Mouse (Mus musculus) heart, embryonic 16.5 days (tissue): ENCODE results near the gene Prph. TPM values are rescaled to one million over a fixed set of nuclear protein-coding genes. Genes with fewer than 3 reads are reported as not detected.

Experiments used
- ATAC-seq: fragments of 200-750 bp; cut with Nextera tagmentation; replicated peaks from 2 replicates; pipeline ENCODE4 v1.8.0; 2017; ENCODE audit warnings: moderate number of reproducible peaks; ENCODE audit not compliant: insufficient read depth, low FRiP score; ENCODE audit errors: extremely low read depth
- H3K27ac ChIP-seq: fragments of 300-500 bp; sonication (generic); 2 replicates; pipeline ENCODE4 v1.5.1; 2014; ENCODE audit warnings: mild to moderate bottlenecking, low read length, control low read depth, moderate library complexity
- H3K27me3 ChIP-seq: fragments of 300-500 bp; sonication (generic); 2 replicates; pipeline ENCODE4 v1.6.1; 2014; ENCODE audit warnings: low read length, mixed read lengths; ENCODE audit not compliant: control insufficient read depth, insufficient read depth
- H3K36me3 ChIP-seq: fragments of 300-500 bp; sonication (generic); 2 replicates; pipeline ENCODE4 v1.6.1; 2014; ENCODE audit not compliant: control insufficient read depth, insufficient read depth
- H3K4me1 ChIP-seq: fragments of 300-500 bp; sonication (generic); 2 replicates; pipeline ENCODE4 v1.6.1; 2014; ENCODE audit warnings: low read length, mixed read lengths; ENCODE audit not compliant: control insufficient read depth, insufficient read depth
- H3K4me2 ChIP-seq: fragments of 300-500 bp; sonication (generic); 2 replicates; pipeline ENCODE4 v1.6.1; 2014; ENCODE audit warnings: low read depth, mild to moderate bottlenecking, control low read depth, low read length
- H3K4me3 ChIP-seq: fragments of 300-500 bp; sonication (generic); 2 replicates; pipeline ENCODE4 v1.5.1; 2014; ENCODE audit warnings: mild to moderate bottlenecking, control low read depth, low read length
- H3K9ac ChIP-seq: fragments of 300-500 bp; sonication (generic); 2 replicates; pipeline ENCODE4 v1.6.1; 2014; ENCODE audit warnings: low read length, control low read depth
- H3K9me3 ChIP-seq: fragments of 300-500 bp; sonication (generic); replicated peaks from 2 replicates; pipeline ENCODE4 v1.6.1; 2016; ENCODE audit warnings: low read length; ENCODE audit not compliant: control insufficient read depth
- WGBS: fragments of 180-500 bp; shearing (Covaris S2); extraction: QIAGEN DNeasy Blood & Tissue Kit; methylation state at CpG from one replicate; pipeline ENCODE4 v1.1.7; 2014; 5-methylcytosine and 5-hydroxymethylcytosine counted together
- polyA plus RNA-seq: library from polyadenylated mRNA; unstranded; fragments of >200 nt; fragmentation: Nextera tagmentation; extraction: Ambion mirVana; gene quantifications from 2 replicates; pipeline ENCODE4 v1.2.1, GENCODE M21; 2015

Prph gene
- polyA plus RNA-seq: 1.4 and 2.4 TPM in 2 replicates

- peak within 1 kb of the TSS; percentile 21; the same call in 1 of the 2 replicates for H3K9ac ChIP-seq
- peaks cover 75% of the 10 kb centered on the region for H3K27me3 ChIP-seq
- no peaks in the 10 kb centered on the region for H3K9me3 ChIP-seq
- WGBS: 4% methylated on average over 30 of the region's 30 CpGs
- peak within 1 kb of the TSS; percentile 67 for H3K4me2 ChIP-seq
- ATAC-seq: no peak
- no peaks in the 10 kb centered on the region for H3K36me3 ChIP-seq
- H3K4me1 ChIP-seq: peaks cover 11% of the 10 kb centered on the region
- no peak within 1 kb of the TSS for H3K27ac ChIP-seq
- H3K4me3 ChIP-seq: peak within 1 kb of the TSS; percentile 47
Measured at GRCm38 (mm10) chr15:99055040-99055439, at the start of gene Prph. Gene Prph, plus strand, starts transcription at chr15:99055174.

- 0 out of 2 replicates have a peak, but pooled peaks have one; percentile 23 for ATAC-seq
- Histone ChIP-seq H3K4me1 (peaks cover 6% of the 10 kb centered on the region), H3K27me3 (no peaks in the 10 kb centered on the region), H3K36me3 (no peaks in the 10 kb centered on the region), H3K4me2 (no peak overlapping the region), H3K9me3 (no peaks in the 10 kb centered on the region), H3K4me3 (no peak overlapping the region), H3K27ac (peak overlapping the region; percentile 59), H3K9ac (peak overlapping the region; percentile 26; the same call in 1 of the 2 replicates)
- WGBS: 14% methylated on average over 6 of the region's 6 CpGs
Measured at GRCm38 (mm10) chr15:99008801-99009241, 46.2 kb upstream of the Prph start.

GRCm38 (mm10) chr15:99010896-99011295, 44.1 kb upstream of the Prph start:
- no peak overlapping the region for H3K4me2 ChIP-seq
- ATAC-seq: no peak
- no peak overlapping the region; the same call in 1 of the 2 replicates for H3K27ac ChIP-seq
- H3K36me3 ChIP-seq: no peaks in the 10 kb centered on the region
- peaks cover 6% of the 10 kb centered on the region for H3K4me1 ChIP-seq
- no peaks in the 10 kb centered on the region; the same call in 1 of the 2 replicates for H3K27me3 ChIP-seq
- H3K4me3 ChIP-seq: no peak overlapping the region
- H3K9ac ChIP-seq: no peak overlapping the region
- WGBS: 42% methylated on average over 2 of the region's 2 CpGs
- no peaks in the 10 kb centered on the region for H3K9me3 ChIP-seq

GRCm38 (mm10) chr15:99011946-99012345, 43.0 kb upstream of the Prph start:
- WGBS: 78% methylated on average over 3 of the region's 3 CpGs
- ATAC-seq: no peak
- Histone ChIP-seq H3K27me3 (no peaks in the 10 kb centered on the region; the same call in 1 of the 2 replicates), H3K36me3 (no peaks in the 10 kb centered on the region), H3K9me3 (no peaks in the 10 kb centered on the region), H3K4me3 (no peak overlapping the region), H3K4me1 (peaks cover 6% of the 10 kb centered on the region), H3K9ac (no peak overlapping the region), H3K4me2 (no peak overlapping the region), H3K27ac (no peak overlapping the region)

- H3K36me3 ChIP-seq: no peaks in the 10 kb centered on the region
- H3K4me3 ChIP-seq: no peak overlapping the region
- no peaks in the 10 kb centered on the region for H3K9me3 ChIP-seq
- no peak for ATAC-seq
- no peak overlapping the region for H3K4me2 ChIP-seq
- H3K27ac ChIP-seq: no peak overlapping the region
- H3K4me1 ChIP-seq: 0 out of 2 replicates have a peak, but pooled peaks cover 2% of the 10 kb centered on the region
- WGBS: 45% methylated on average over 9 of the region's 9 CpGs
- no peaks in the 10 kb centered on the region; the same call in 1 of the 2 replicates for H3K27me3 ChIP-seq
- H3K9ac ChIP-seq: no peak overlapping the region
Measured at GRCm38 (mm10) chr15:99014496-99015030, 40.4 kb upstream of the Prph start.

GRCm38 (mm10) chr15:99017355-99017761, 37.6 kb upstream of the Prph start:
- Histone ChIP-seq H3K4me2 (no peak overlapping the region), H3K27ac (no peak overlapping the region), H3K4me3 (no peak overlapping the region), H3K36me3 (no peaks in the 10 kb centered on the region), H3K27me3 (no peaks in the 10 kb centered on the region; the same call in 1 of the 2 replicates), H3K9ac (no peak overlapping the region), H3K4me1 (0 out of 2 replicates have a peak, but pooled peaks cover 2% of the 10 kb centered on the region), H3K9me3 (0 out of 2 replicates have a peak, but pooled peaks cover 2% of the 10 kb centered on the region)
- WGBS: 77% methylated on average over 8 of the region's 8 CpGs
- ATAC-seq: no peak

- no peak overlapping the region for H3K9ac ChIP-seq
- H3K9me3 ChIP-seq: 0 out of 2 replicates have a peak, but pooled peaks cover 2% of the 10 kb centered on the region
- H3K4me3 ChIP-seq: no peak overlapping the region
- 72% methylated on average over 9 of the region's 9 CpGs for WGBS
- no peak overlapping the region for H3K27ac ChIP-seq
- ATAC-seq: no peak
- no peaks in the 10 kb centered on the region; the same call in 1 of the 2 replicates for H3K27me3 ChIP-seq
- no peaks in the 10 kb centered on the region for H3K36me3 ChIP-seq
- H3K4me1 ChIP-seq: 0 out of 2 replicates have a peak, but pooled peaks cover 2% of the 10 kb centered on the region
- no peak overlapping the region for H3K4me2 ChIP-seq
Measured at GRCm38 (mm10) chr15:99017986-99018385, 37.0 kb upstream of the Prph start.

- Histone ChIP-seq H3K4me2 (no peak overlapping the region), H3K4me3 (no peak overlapping the region), H3K4me1 (0 out of 2 replicates have a peak, but pooled peaks cover 2% of the 10 kb centered on the region), H3K27ac (no peak overlapping the region), H3K36me3 (no peaks in the 10 kb centered on the region), H3K9me3 (0 out of 2 replicates have a peak, but pooled peaks cover 2% of the 10 kb centered on the region), H3K27me3 (no peaks in the 10 kb centered on the region; the same call in 1 of the 2 replicates), H3K9ac (no peak overlapping the region)
- WGBS: 78% methylated on average over 4 of the region's 4 CpGs
- no peak for ATAC-seq
Measured at GRCm38 (mm10) chr15:99018630-99019029, 36.3 kb upstream of the Prph start.

- peak overlapping the region; percentile 22 for H3K4me3 ChIP-seq
- peak overlapping the region; percentile 46 for H3K4me2 ChIP-seq
- 0 out of 2 replicates have a peak, but pooled peaks cover 2% of the 10 kb centered on the region for H3K4me1 ChIP-seq
- H3K27me3 ChIP-seq: no peaks in the 10 kb centered on the region; the same call in 1 of the 2 replicates
- H3K27ac ChIP-seq: no peak overlapping the region
- ATAC-seq: no peak
- H3K9ac ChIP-seq: peak overlapping the region; percentile 50
- H3K36me3 ChIP-seq: no peaks in the 10 kb centered on the region
- 0 out of 2 replicates have a peak, but pooled peaks cover 2% of the 10 kb centered on the region for H3K9me3 ChIP-seq
- WGBS: 47% methylated on average over 8 of the region's 8 CpGs
Measured at GRCm38 (mm10) chr15:99019436-99019835, 35.5 kb upstream of the Prph start.
